Mouse (Mus musculus): ENCODE measurements around the gene Tmem86b. TPM values are rescaled to one million over a fixed set of nuclear protein-coding genes. Genes with fewer than 3 reads are reported as not detected.

Gene Tmem86b
- 10 to 100 TPM; 15.1 to 15.9 TPM for total RNA-seq (2021)
- long read RNA-seq, partial matches to known transcripts = 0 of 1 reads
- long read RNA-seq, other reads (novel, unspliced or antisense) = 0 of 1 reads

GRCm38 (mm10) chr7:4631031-4631430, at the start of gene Tmem86b:
Tmem86b (minus strand) TSS chr7:4631422.
- no peak for DNase-seq (ENCODE audit: low spot score in 2 of 2)

- no peak for DNase-seq (ENCODE audit: low spot score in 2 of 2)
Measured at GRCm38 (mm10) chr7:4675200-4675599, 44.0 kb upstream of the Tmem86b start.

- no peak for DNase-seq (ENCODE audit: low spot score in 2 of 2)
Measured at GRCm38 (mm10) chr7:4674114-4674731, 43.0 kb upstream of the Tmem86b start.

GRCm38 (mm10) chr7:4671956-4672355, 40.7 kb upstream of the Tmem86b start:
- DNase-seq (ENCODE audit: low spot score in 2 of 2) = no peak

GRCm38 (mm10) chr7:4670655-4671255, 39.5 kb upstream of the Tmem86b start:
- DNase-seq (ENCODE audit: low spot score in 2 of 2) = no peak

GRCm38 (mm10) chr7:4669156-4669555, 37.9 kb upstream of the Tmem86b start:
- no peak for DNase-seq (ENCODE audit: low spot score in 2 of 2)

GRCm38 (mm10) chr7:4668506-4668905, 37.3 kb upstream of the Tmem86b start:
- no peak for DNase-seq (ENCODE audit: low spot score in 2 of 2)

- no peak for DNase-seq (ENCODE audit: low spot score in 2 of 2)
Measured at GRCm38 (mm10) chr7:4666871-4667270, 35.6 kb upstream of the Tmem86b start.

- DNase-seq (ENCODE audit: low spot score in 2 of 2) = no peak
Measured at GRCm38 (mm10) chr7:4663742-4664141, 32.5 kb upstream of the Tmem86b start.

GRCm38 (mm10) chr7:4663179-4663578, 32.0 kb upstream of the Tmem86b start:
- DNase-seq (ENCODE audit: low spot score in 2 of 2) = no peak

GRCm38 (mm10) chr7:4659911-4660443, 28.8 kb upstream of the Tmem86b start:
- no peak for DNase-seq (ENCODE audit: low spot score in 2 of 2)

- DNase-seq (ENCODE audit: low spot score in 2 of 2) = peak; percentile 98 to 99
Measured at GRCm38 (mm10) chr7:4658912-4659551, 27.8 kb upstream of the Tmem86b start, which contains the start of gene Ppp6r1. Ppp6r1 (minus strand) TSS chr7:4659019.

GRCm38 (mm10) chr7:4658128-4658907, 27.1 kb upstream of the Tmem86b start:
- DNase-seq (ENCODE audit: low spot score in 2 of 2) = no peak

GRCm38 (mm10) chr7:4657521-4658127, 26.4 kb upstream of the Tmem86b start:
- peak; percentile 37 to 55 for DNase-seq (ENCODE audit: low spot score in 2 of 2)

GRCm38 (mm10) chr7:4656818-4657217, 25.6 kb upstream of the Tmem86b start:
- no peak for DNase-seq (ENCODE audit: low spot score in 2 of 2)

- no peak for DNase-seq (ENCODE audit: low spot score in 2 of 2)
Measured at GRCm38 (mm10) chr7:4655916-4656315, 24.7 kb upstream of the Tmem86b start.

- DNase-seq (ENCODE audit: low spot score in 2 of 2) = no peak
Measured at GRCm38 (mm10) chr7:4655393-4655792, 24.2 kb upstream of the Tmem86b start.

- no peak for DNase-seq (ENCODE audit: low spot score in 2 of 2)
Measured at GRCm38 (mm10) chr7:4654221-4654620, 23.0 kb upstream of the Tmem86b start.

- DNase-seq (ENCODE audit: low spot score in 2 of 2) = no peak
Measured at GRCm38 (mm10) chr7:4653780-4654179, 22.6 kb upstream of the Tmem86b start.

- no peak for DNase-seq (ENCODE audit: low spot score in 2 of 2)
Measured at GRCm38 (mm10) chr7:4653351-4653750, 22.1 kb upstream of the Tmem86b start.

- DNase-seq (ENCODE audit: low spot score in 2 of 2) = no peak
Measured at GRCm38 (mm10) chr7:4652726-4653125, 21.5 kb upstream of the Tmem86b start.
